Mouse (Mus musculus) liver, embryonic 13.5 days (tissue): ENCODE measurements around the gene Adprhl1. TPM values are rescaled to one million over a fixed set of nuclear protein-coding genes. Genes with fewer than 3 reads are reported as not detected.

Experiments
- ATAC-seq: fragments of 200-750 bp; cut with Nextera tagmentation; 2 replicates; pipeline ENCODE4 v1.8.0; 2017; ENCODE audit warnings: low read depth, mild to moderate bottlenecking, moderate number of reproducible peaks, moderate library complexity
- DNase-seq: peaks from one replicate; pipeline ENCODE4 v3.0.0; 2022
- H3K27ac ChIP-seq: fragments of 300-500 bp; sonication (generic); 2 replicates; pipeline ENCODE4 v1.5.1; 2015; ENCODE audit warnings: moderate library complexity, mild to moderate bottlenecking, inconsistent platforms
- H3K27me3 ChIP-seq: fragments of 300-500 bp; sonication (generic); 2 replicates; pipeline ENCODE4 v1.6.1; 2015; ENCODE audit warnings: mild to moderate bottlenecking, inconsistent platforms
- H3K36me3 ChIP-seq: fragments of 300-500 bp; sonication (generic); 2 replicates; pipeline ENCODE4 v1.6.1; 2015; ENCODE audit warnings: mild to moderate bottlenecking, inconsistent platforms
- H3K4me1 ChIP-seq: fragments of 300-500 bp; sonication (generic); replicated peaks from 2 replicates; pipeline ENCODE4 v1.6.1; 2015; ENCODE audit warnings: inconsistent platforms
- H3K4me2 ChIP-seq: fragments of 300-500 bp; sonication (generic); 2 replicates; pipeline ENCODE4 v1.6.1; 2015; ENCODE audit warnings: inconsistent platforms, mild to moderate bottlenecking, moderate library complexity
- H3K4me3 ChIP-seq: fragments of 300-500 bp; sonication (generic); replicated peaks from 2 replicates; pipeline ENCODE4 v1.5.1; 2015; ENCODE audit warnings: mild to moderate bottlenecking, inconsistent platforms
- H3K9ac ChIP-seq: fragments of 300-500 bp; sonication (generic); 2 replicates; pipeline ENCODE4 v1.6.1; 2015; ENCODE audit warnings: mild to moderate bottlenecking, inconsistent platforms
- H3K9me3 ChIP-seq: fragments of 300-500 bp; sonication (generic); replicated peaks from 2 replicates; pipeline ENCODE4 v1.6.1; 2016; ENCODE audit warnings: inconsistent platforms
- WGBS: fragments of 180-500 bp; shearing (Covaris S2); methylation state at CpG from one replicate; pipeline ENCODE4 v1.1.7; 2015; ENCODE audit not compliant: insufficient replicate concordance; 5-methylcytosine and 5-hydroxymethylcytosine counted together
- polyA plus RNA-seq: library from polyadenylated mRNA; unstranded; fragments of >200 nt; fragmentation: Nextera tagmentation; extraction: Ambion mirVana; gene quantifications from 2 replicates; pipeline ENCODE4 v1.2.1, GENCODE M21; 2015

The Adprhl1 gene
- polyA plus RNA-seq, 1 experiment from 2014 or later = 0.07 TPM

DNA sequence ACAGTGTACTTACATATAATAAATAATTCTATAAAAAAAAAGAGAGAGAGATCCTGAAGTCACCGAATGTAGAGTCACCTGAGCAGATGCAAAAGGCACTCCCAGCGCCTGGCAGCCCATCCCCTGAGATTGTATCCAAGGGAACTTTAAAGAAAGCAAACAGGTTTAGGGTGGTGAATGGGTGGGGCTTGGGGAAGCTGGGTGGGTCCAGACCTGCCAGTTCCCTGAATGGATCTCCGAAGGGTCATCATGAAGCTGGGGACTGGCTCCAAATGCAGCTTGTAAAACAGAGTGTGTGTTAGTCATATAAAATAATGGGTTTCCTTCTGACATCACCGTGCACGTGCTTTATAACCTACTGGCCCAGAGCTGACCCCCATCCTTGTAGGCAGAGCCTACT lies 47.7 kb downstream of the Adprhl1 start:
- peak overlapping the region; percentile 53; the same call in 1 of the 2 replicates for H3K9ac ChIP-seq
- H3K4me3 ChIP-seq = no peak overlapping the region
- ATAC-seq = no peak
- H3K4me2 ChIP-seq = peak overlapping the region; percentile 64
- peaks cover 94% of the 10 kb centered on the region for H3K4me1 ChIP-seq
- 31% methylated on average over 5 of the region's 5 CpGs for WGBS
- H3K27me3 ChIP-seq = no peaks in the 10 kb centered on the region
- H3K27ac ChIP-seq = peak overlapping the region; percentile 90
- DNase-seq = no peak
- no peaks in the 10 kb centered on the region for H3K9me3 ChIP-seq
- H3K36me3 ChIP-seq = peaks cover 9% of the 10 kb centered on the region; the same call in 1 of the 2 replicates

DNA sequence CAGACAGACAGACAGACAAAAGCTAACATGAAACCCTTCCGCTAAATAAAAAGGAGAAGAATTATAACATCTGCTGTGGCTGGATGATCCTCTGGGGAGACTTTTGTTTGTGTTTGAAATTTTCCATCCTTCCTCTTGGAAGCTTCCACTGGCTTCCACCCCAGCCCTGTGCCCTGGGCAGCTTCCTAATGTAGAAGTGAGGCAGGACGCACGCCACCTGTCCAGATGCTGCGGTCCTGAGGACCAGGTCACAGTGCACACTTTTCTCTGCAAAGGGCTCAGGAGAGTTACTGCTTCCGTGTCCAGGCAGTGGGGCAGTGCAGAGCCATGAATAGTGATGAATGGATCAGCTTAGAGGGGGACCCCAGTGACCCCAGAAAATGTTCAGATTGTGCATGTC lies 48.7 kb downstream of the Adprhl1 start:
- Histone ChIP-seq H3K9me3 (no peaks in the 10 kb centered on the region), H3K4me1 (peaks cover 85% of the 10 kb centered on the region), H3K27me3 (no peaks in the 10 kb centered on the region), H3K27ac (peak overlapping the region; percentile 90), H3K36me3 (peaks cover 9% of the 10 kb centered on the region; the same call in 1 of the 2 replicates), H3K9ac (peak overlapping the region; percentile 53), H3K4me2 (peak overlapping the region; percentile 64), H3K4me3 (no peak overlapping the region; the same call in 1 of the 2 replicates)
- 88% methylated on average over 5 of the region's 5 CpGs for WGBS
- no peak for DNase-seq
- no peak for ATAC-seq

DNA sequence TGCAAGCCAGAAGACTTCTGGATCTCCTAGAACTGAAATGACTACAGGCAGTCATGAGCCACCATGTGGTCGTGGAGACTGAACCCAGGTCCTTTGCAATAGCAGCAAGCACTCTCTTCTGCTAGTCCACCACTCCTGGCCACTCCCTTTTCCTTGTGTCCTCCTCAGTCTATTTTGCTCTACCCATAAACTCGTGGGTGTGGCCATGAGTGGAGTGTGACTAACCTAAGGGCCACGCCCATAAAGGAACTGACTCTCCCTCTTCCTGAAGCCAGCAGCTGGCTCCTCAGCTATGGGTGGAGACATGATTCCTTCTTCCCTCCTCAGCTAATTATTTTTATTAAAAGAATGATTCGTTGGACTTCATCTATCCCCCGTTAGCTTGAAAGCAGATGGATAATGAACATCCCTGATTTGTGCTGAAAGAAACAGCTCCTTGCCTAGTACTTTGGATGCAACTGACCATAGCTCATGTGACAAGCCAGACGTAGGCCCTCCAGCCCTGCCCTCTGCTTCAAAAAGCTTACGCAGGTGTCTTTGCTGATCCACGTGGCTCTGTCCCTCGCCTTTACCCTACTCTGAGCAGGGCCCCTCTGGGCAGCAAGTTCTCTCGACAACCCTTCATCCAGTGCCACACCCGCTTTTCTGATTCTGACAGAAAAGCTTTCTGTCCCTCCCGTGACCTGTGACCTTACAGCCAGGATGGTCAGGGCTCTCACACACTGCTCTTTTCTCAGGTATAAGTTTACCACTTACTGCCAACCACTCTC lies 49.4 kb downstream of the Adprhl1 start:
- Histone ChIP-seq H3K9me3 (no peaks in the 10 kb centered on the region), H3K4me2 (peak overlapping the region; percentile 64), H3K27me3 (no peaks in the 10 kb centered on the region; the same call in 1 of the 2 replicates), H3K9ac (peak overlapping the region; percentile 53), H3K27ac (peak overlapping the region; percentile 90), H3K4me3 (peak overlapping the region; percentile 35), H3K4me1 (peaks cover 85% of the 10 kb centered on the region), H3K36me3 (peaks cover 9% of the 10 kb centered on the region; the same call in 1 of the 2 replicates)
- WGBS = 38% methylated on average over 12 of the region's 12 CpGs
- ATAC-seq (peak; percentile 46), DNase-seq (peak; percentile 73)

DNA sequence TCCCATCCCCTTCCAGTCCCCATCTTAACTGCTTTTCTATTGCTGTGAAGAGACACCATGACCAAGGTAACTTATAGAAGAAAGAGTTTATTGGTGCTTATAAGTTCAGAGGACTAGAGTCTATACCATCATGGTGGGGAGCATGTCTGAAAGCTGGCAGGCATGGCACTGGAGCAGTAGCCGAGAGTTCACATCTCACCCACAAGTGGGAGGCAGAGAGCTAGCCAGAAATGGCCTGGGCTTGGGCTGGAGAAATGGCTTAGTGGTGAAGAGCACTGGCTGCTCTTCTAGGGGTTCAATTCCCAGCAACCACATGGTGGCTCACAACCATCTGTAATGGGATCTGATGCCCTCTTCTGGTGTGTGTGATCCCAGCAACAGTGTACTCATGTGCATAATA lies 50.5 kb downstream of the Adprhl1 start:
- peaks cover 85% of the 10 kb centered on the region for H3K4me1 ChIP-seq
- ATAC-seq (no peak), DNase-seq (peak; percentile 50)
- WGBS = 59% methylated on average over 1 of the region's 1 CpGs
- H3K36me3 ChIP-seq = peaks cover 9% of the 10 kb centered on the region; the same call in 1 of the 2 replicates
- peak overlapping the region; percentile 97 for H3K4me2 ChIP-seq
- H3K27ac ChIP-seq = peak overlapping the region; percentile 95
- no peaks in the 10 kb centered on the region; the same call in 1 of the 2 replicates for H3K27me3 ChIP-seq
- peak overlapping the region; percentile 92 for H3K9ac ChIP-seq
- H3K9me3 ChIP-seq = no peaks in the 10 kb centered on the region
- H3K4me3 ChIP-seq = peak overlapping the region; percentile 91

DNA sequence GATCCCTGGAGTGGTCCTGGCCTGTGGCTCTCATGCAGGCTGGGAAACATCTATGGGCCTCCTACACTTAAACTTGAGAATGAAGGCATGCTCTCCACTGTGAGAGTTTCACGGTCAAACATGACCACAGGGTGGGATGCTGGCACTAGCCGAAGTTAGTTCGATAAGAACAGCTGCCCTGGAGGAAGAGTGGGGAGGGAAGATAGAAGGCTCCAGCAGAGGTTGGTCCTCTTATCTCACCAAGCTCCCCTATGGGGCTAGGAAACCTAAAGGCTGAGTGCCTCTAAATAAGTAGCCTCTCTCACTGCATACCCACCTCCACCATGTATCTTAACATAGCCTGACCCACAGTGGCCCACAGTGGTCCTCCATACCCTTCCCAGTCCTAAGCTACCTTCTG lies 51.2 kb downstream of the Adprhl1 start:
- peaks cover 9% of the 10 kb centered on the region; the same call in 1 of the 2 replicates for H3K36me3 ChIP-seq
- peak overlapping the region; percentile 91 for H3K4me3 ChIP-seq
- 7% methylated on average over 3 of the region's 3 CpGs for WGBS
- ATAC-seq (peak; percentile 83), DNase-seq (peak; percentile 79)
- peak overlapping the region; percentile 97 for H3K4me2 ChIP-seq
- H3K9ac ChIP-seq = peak overlapping the region; percentile 92
- H3K27me3 ChIP-seq = no peaks in the 10 kb centered on the region; the same call in 1 of the 2 replicates
- H3K4me1 ChIP-seq = peaks cover 82% of the 10 kb centered on the region
- peak overlapping the region; percentile 95 for H3K27ac ChIP-seq
- H3K9me3 ChIP-seq = no peaks in the 10 kb centered on the region

DNA sequence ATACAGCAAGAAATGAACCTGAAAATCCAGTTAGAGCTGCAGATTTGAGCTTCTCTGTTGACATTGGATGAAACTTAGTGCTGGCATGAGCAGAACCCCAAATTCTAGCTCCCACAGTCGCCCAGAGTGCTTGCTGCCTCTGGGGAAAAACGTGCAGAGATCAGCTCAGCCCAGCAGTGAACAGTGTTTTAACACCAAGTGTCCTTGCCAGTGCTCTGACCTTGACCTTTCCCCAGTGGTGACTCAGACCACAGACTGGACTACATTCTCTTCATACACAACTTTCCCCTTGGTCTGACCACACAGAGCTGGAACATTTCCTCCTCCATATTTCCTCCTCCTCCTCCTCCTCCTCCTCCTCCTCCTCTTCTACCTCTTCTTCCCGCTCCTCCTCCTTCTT lies 51.9 kb downstream of the Adprhl1 start:
- 29% methylated on average over 3 of the region's 3 CpGs for WGBS
- no peaks in the 10 kb centered on the region; the same call in 1 of the 2 replicates for H3K27me3 ChIP-seq
- ATAC-seq (no peak), DNase-seq (no peak)
- no peaks in the 10 kb centered on the region for H3K9me3 ChIP-seq
- H3K4me1 ChIP-seq = peaks cover 75% of the 10 kb centered on the region
- peak overlapping the region; percentile 97 for H3K4me2 ChIP-seq
- H3K27ac ChIP-seq = peak overlapping the region; percentile 95
- peak overlapping the region; percentile 92 for H3K9ac ChIP-seq
- H3K36me3 ChIP-seq = peaks cover 9% of the 10 kb centered on the region; the same call in 1 of the 2 replicates
- peak overlapping the region; percentile 91 for H3K4me3 ChIP-seq

DNA sequence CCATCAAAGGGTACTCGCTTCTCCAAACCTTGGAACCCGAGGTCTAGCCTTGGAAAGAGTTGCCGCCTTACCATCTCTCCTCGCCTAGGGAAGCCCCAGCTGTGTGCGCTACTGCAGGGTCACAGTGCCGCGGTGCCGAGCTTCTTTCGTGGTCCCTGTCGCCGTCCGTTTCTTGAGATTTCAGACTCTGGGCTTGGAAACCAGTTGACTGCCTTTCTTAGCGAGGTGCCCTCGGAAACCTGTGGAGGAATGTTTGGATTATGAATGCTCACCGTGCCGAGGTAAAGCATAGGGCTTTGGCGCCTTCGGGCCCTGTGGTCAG lies 53.0 kb downstream of the Adprhl1 start:
- H3K27ac ChIP-seq = peak overlapping the region; percentile 95
- WGBS = 3% methylated on average over 18 of the region's 18 CpGs

DNA sequence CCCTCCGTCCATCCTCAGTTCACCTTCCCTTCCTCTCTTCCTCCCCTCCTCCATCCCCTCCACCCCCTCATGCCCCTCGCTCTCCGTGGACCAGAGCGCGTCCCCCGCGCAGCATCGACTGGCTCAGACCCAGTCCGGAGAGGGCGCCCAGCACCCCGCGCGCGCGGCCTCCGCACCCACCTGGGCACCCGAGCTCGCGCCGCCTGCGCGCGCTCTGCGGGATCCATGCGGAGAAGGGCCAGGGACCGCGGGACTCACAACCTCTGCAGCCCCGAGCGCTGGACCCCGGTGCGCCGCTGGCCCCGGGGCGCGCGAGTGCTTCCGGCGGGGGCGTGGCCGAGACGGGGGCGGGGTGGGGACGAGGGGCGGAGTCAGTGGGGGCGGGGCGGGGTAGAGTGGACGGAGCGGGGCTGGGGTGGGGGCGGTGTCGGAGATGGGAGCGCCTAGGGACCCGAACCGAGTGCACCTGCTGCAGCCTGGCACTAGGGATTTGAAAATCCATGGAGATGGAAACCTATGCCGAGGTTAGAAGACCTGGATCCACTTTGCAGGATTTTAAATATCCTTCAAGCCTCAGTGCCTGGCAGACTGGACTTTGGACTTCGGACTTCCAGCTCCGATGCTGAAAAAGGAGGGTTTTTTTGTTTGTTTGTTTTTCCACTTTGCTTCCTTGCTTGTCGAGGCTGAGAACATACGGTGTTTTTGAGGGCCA lies 53.5 kb downstream of the Adprhl1 start, which contains the start of gene Grtp1:
Gene Grtp1 (minus strand): TSS at position 320 of the 712 bp plus-strand sequence.
- Histone ChIP-seq H3K36me3 (peaks cover 9% of the 10 kb centered on the region; the same call in 1 of the 2 replicates), H3K27me3 (no peaks in the 10 kb centered on the region; the same call in 1 of the 2 replicates), H3K9me3 (no peaks in the 10 kb centered on the region), H3K4me1 (peaks cover 70% of the 10 kb centered on the region), H3K4me3 (peak within 1 kb of the TSS; percentile 91), H3K27ac (peak within 1 kb of the TSS; percentile 95), H3K9ac (peak within 1 kb of the TSS; percentile 92), H3K4me2 (peak within 1 kb of the TSS; percentile 97)
- under 1% methylated on average over 58 of the region's 58 CpGs for WGBS
- DNase-seq = peak; percentile 53
- ATAC-seq = peak; percentile 55

More for the DNA sequence above, 53.0 kb downstream of the Adprhl1 start:
- peaks cover 72% of the 10 kb centered on the region for H3K4me1 ChIP-seq
- H3K4me3 ChIP-seq = peak overlapping the region; percentile 91
- peak; percentile 35 for ATAC-seq
- peak overlapping the region; percentile 92 for H3K9ac ChIP-seq
- H3K27me3 ChIP-seq = no peaks in the 10 kb centered on the region; the same call in 1 of the 2 replicates
- peaks cover 9% of the 10 kb centered on the region; the same call in 1 of the 2 replicates for H3K36me3 ChIP-seq
- peak overlapping the region; percentile 97 for H3K4me2 ChIP-seq
- no peak for DNase-seq
- no peaks in the 10 kb centered on the region for H3K9me3 ChIP-seq

DNA sequence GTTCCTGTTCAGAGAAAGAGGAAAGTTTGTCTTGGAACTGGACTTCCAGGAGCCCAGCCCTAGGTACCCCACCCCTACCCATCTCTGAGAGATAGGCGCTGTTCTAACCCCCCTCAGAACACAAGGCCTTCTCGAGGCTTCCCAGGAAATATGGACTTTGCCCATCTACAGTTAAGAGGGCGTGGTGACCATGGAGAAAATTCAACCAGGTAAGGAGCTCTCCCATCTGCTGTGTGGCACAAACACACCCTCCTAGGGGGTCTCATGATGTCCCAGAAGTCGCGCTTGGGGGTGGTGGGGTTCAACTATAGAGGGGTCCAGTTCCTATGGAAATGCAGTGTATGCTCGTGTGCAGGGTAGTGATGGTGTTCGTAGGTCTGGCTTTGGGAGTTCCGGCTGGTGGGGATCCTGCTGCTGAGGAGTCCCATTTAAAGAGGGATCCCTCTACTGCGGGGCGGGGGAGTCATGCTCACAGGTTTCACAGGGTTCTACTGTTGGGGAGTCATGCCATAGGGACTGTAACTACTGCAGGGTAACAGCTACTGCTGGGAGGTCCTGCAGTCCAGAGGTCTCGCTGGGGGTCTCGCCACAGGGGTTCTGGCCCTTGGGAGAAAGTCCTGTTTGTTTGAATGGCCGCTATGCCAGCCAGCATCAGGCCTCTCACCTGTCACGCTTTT lies 54.4 kb downstream of the Adprhl1 start:
- Histone ChIP-seq H3K4me2 (peak overlapping the region; percentile 97), H3K27ac (peak overlapping the region; percentile 59), H3K9ac (peak overlapping the region; percentile 92), H3K36me3 (peaks cover 9% of the 10 kb centered on the region; the same call in 1 of the 2 replicates), H3K4me1 (peaks cover 68% of the 10 kb centered on the region), H3K27me3 (no peaks in the 10 kb centered on the region; the same call in 1 of the 2 replicates), H3K4me3 (peak overlapping the region; percentile 91), H3K9me3 (no peaks in the 10 kb centered on the region)
- no peak for ATAC-seq
- no peak for DNase-seq
- 31% methylated on average over 14 of the region's 14 CpGs for WGBS

DNA sequence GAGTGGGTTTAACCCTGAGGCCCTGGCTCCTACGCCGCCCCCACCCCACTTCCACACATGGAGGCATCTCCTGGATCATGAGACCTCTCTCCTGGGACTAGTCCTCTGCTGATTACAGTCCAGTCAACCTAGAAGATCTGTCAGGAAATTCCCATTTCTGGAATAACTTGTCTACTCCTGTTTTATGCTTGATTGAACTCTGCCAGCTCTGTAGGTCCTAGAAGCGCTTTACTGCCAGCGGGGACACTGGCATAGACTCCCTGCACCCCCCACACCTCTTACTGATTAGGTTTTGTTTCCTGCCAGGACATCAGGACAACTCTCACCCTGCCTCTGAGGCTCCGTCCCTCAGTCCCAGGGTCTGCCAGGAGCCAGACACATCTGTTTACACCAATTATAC lies 56.5 kb downstream of the Adprhl1 start:
- no peaks in the 10 kb centered on the region for H3K9me3 ChIP-seq
- no peak overlapping the region; the same call in 1 of the 2 replicates for H3K27ac ChIP-seq
- H3K4me1 ChIP-seq = peaks cover 59% of the 10 kb centered on the region
- no peak overlapping the region for H3K4me2 ChIP-seq
- H3K36me3 ChIP-seq = no peaks in the 10 kb centered on the region
- ATAC-seq = no peak
- WGBS = 81% methylated on average over 5 of the region's 5 CpGs
- no peak for DNase-seq
- H3K9ac ChIP-seq = no peak overlapping the region
- H3K4me3 ChIP-seq = no peak overlapping the region
- no peaks in the 10 kb centered on the region; the same call in 1 of the 2 replicates for H3K27me3 ChIP-seq
